Mouse (Mus musculus): ENCODE results near the gene Dek. TPM values are rescaled to one million over a fixed set of nuclear protein-coding genes. Genes with fewer than 3 reads are reported as not detected.

The Dek gene
- 90.1 and 93.2 TPM in 2 replicates for polyA plus RNA-seq (2021; fragmentation: Nextera tagmentation)
- long read RNA-seq, experiment 1, transcript Dek-201 (11 exons, 2,556 nt): major isoform, 15 of 65 reads
- long read RNA-seq, experiment 1, partial matches to known transcripts: 44 of 65 reads
- long read RNA-seq, experiment 1, other reads (novel, unspliced or antisense): 1 of 65 reads
- long read RNA-seq, experiment 2, transcript Dek-201 (11 exons, 2,556 nt): major isoform, 144 of 171 reads
- long read RNA-seq, experiment 2, partial matches to known transcripts: 21 of 171 reads
- long read RNA-seq, experiment 2, other reads (novel, unspliced or antisense): 5 of 171 reads

DNA sequence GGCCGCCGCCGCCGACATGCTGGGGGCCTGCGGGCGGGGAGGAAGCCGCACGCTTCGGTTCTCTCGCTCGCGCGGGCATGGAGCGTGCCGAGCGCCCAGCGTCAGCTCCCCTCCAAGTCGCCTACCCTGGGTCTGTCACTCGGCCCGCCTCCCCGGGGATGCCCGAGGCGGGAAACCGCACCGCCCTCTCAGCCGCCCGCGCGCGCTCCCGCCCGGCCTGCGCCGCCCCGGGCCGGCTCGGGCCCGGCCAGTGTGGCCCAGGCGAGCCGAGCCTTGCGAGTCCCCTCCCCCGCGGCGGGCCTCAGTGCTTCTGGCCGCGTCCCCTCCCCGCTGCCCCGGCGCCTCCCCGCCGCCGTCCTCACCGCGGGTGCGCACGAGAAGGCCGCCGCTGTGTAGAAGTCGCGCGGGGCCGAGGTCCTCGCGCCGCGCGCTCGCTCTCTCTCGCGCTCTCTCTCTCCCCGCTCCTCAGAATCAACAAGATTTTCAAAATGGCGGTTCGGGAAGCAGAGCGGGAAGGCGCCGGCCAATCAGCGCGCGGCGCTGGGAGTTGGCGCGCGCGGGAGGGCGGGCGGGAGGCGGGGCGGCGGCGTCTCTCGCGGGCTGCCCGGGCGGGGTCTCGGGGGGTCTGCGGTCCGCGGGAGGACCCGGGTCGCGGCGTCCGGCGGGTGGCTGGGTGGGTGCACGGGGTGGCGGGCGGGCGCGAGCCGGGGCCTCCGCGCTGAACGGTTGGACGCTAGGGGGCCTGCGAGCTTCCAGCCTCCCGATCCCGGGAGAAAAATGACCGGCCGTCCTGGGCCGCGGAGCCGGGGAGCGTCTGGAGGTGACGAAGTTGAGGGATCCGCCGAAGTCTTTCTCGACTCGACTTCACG is at the start of gene Dek:
Dek (minus strand) TSS at position 491 of the 869 bp plus-strand sequence.

GRCm38 (mm10) chr13:47122537-47123430 is 16.8 kb upstream of the Dek start, which contains the start of gene Rnf144b:
Gene Rnf144b, plus strand, starts transcription at chr13:47122656.

DNA sequence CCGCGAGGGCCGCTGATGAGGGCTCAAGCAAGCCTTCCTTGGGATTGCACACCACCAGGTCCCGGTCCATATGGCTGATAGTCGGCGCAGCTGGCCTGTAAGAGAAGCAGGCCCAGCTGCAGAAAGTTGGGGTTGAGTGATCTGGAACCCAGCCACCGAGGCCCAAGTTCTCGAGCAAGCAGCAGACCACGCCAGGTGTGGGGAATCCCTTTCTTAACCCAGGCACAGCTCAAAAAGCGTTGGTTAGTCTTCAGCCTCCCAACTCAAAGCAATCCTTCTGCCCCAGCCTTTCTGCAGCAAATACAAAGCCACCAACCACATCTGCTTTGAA is 61.4 kb downstream of the Dek start, which contains the start of gene Tpmt:
Tpmt (minus strand) TSS at position 121 of the 331 bp plus-strand sequence.

DNA sequence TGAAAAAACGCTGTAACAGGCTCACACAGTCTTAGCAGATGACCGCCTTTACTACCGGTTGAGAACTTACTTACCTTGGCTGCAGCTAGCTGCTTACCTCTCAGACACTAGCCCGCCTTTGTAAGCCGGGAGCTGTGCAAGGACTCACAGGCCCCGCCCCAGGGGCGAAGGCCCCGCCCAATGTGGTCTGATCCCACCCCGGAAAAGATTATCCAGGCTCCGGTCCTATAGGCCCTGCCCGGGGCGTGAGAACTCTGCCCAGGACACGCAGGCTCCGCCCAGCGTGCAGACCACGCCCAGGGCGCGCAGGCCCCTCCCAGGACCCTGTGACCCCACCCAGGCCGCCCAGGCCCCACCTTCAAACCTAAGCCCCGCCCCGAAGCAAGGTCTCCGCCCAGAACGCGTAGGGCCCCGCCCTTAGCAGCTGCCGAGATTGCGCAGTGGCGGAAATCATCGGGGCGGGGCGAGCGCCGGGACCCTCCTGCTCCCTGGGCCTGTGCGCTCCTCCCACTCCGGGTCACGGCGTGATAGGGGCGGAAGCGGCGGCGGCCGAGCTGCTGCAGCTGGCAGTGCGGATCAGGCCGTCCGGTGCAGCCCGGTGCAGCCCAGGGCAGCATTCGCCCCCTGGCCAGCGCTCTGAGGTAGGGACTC is 62.8 kb downstream of the Dek start, which contains the start of gene Kdm1b:
Kdm1b (plus strand) TSS at position 470 of the 651 bp plus-strand sequence.

Other genes with a start within 250 kb of the Dek start
- 3.6 and 4.0 TPM in 2 replicates for gene Kif13a, start 176.3 kb downstream of the Dek start, polyA plus RNA-seq (2021; fragmentation: Nextera tagmentation)
- 14.0 and 14.9 TPM in 2 replicates for gene Nhlrc1, start 91.4 kb downstream of the Dek start, polyA plus RNA-seq (2021; fragmentation: Nextera tagmentation)
- 2.2 and 2.8 TPM in 2 replicates for gene Kdm1b, start 62.7 kb downstream of the Dek start, polyA plus RNA-seq (2021; fragmentation: Nextera tagmentation)
- 16.4 and 18.8 TPM in 2 replicates for gene Tpmt, start 61.5 kb downstream of the Dek start, polyA plus RNA-seq (2021; fragmentation: Nextera tagmentation)
- 3.1 and 4.2 TPM in 2 replicates for gene Rnf144b, start 16.5 kb upstream of the Dek start, polyA plus RNA-seq (2021; fragmentation: Nextera tagmentation)

Measured in layer of hippocampus, adult 6 months (tissue).